14 mouse cellular contexts compared by ENCODE assay signal in genomic region chr9:67584871-67585270, GRCm38 (mm10). TPM values are rescaled to one million over a fixed set of nuclear protein-coding genes. Genes with fewer than 3 reads are reported as not detected.
A peak's percentile ranks its signal among the peaks of the same experiment; 100 is the strongest.
DNase-seq lines count a peak whose midpoint lies in the region; ATAC-seq and TF ChIP-seq lines count a peak whose summit lies in the region.
"Had no signal": no experiment of that assay in that cellular context is flagged by ENCODE, and none has a peak within 500 bp of the region (broad histone marks: within the 10 kb centered on the region; RNA-seq: fewer than 3 reads in every experiment).

No protein-coding gene starts in this region.

- no peaks in the 10 kb centered on the region for H3K9me3 ChIP-seq in forebrain, embryonic 14.5 days (replicated peaks; ENCODE audit: control insufficient read depth, low read length)
- H3K9me3 ChIP-seq: hindbrain, embryonic 15.5 days; liver, embryonic 13.5 days had no signal

- H3K27me3 ChIP-seq in kidney, adult 2 months (replicated peaks; ENCODE audit: control insufficient read depth, insufficient read depth, low read length), result no peaks in the 10 kb centered on the region
- H3K27me3 ChIP-seq in forebrain, embryonic 14.5 days (replicated peaks; ENCODE audit: control insufficient read depth, insufficient read depth, low read length), result no peaks in the 10 kb centered on the region
- H3K27me3 ChIP-seq: hindbrain, embryonic 15.5 days; liver, embryonic 13.5 days had no signal

- H3K36me3 ChIP-seq in kidney, adult 2 months (ENCODE audit: control insufficient read depth, insufficient read depth, low read length), result no peaks in the 10 kb centered on the region
- H3K36me3 ChIP-seq in forebrain, embryonic 14.5 days (ENCODE audit: control insufficient read depth, insufficient read depth, low read length), result no peaks in the 10 kb centered on the region
- H3K36me3 ChIP-seq: hindbrain, embryonic 15.5 days; liver, embryonic 13.5 days had no signal

- 81% methylated on average over 10 of the region's 10 CpGs for WGBS in kidney, adult 2 months
- 94% methylated on average over 10 of the region's 10 CpGs for WGBS in forebrain, embryonic 14.5 days

- H3K4me2 ChIP-seq in forebrain, embryonic 14.5 days (ENCODE audit: low read length), result no peak overlapping the region
- H3K4me2 ChIP-seq: hindbrain, embryonic 15.5 days; liver, embryonic 13.5 days had no signal

- intact Hi-C loops in left cerebral cortex, postnatal 14 days (cut with DNase I), result no loop called here

- TF ChIP-seq CTCF in kidney, adult 2 months (conservative IDR thresholded peaks at IDR 0.05; ENCODE audit: insufficient read depth, insufficient read length, low read depth, low read length), result no peak

- H3K9ac ChIP-seq in forebrain, embryonic 14.5 days (ENCODE audit: low read length), result no peak overlapping the region
- H3K9ac ChIP-seq: hindbrain, embryonic 15.5 days; liver, embryonic 13.5 days had no signal

- TF ChIP-seq POLR2A in kidney, adult 2 months (IDR thresholded peaks at IDR 0.05; ENCODE audit: low read depth, low read length), result no peak

- no peak overlapping the region for H3K27ac ChIP-seq in kidney, adult 2 months (ENCODE audit: insufficient read depth, low read depth, low read length)
- no peak overlapping the region for H3K27ac ChIP-seq in forebrain, embryonic 14.5 days (ENCODE audit: low read depth, low read length)
- H3K27ac ChIP-seq: hindbrain, embryonic 15.5 days; liver, embryonic 13.5 days had no signal

- ATAC-seq in forebrain, embryonic 14.5 days, result no peak

- peak; percentile 32 for DNase-seq in adrenal gland, postnatal 14 days
- no peak for DNase-seq in adrenal gland, postnatal 10 days
- DNase-seq in gastrocnemius, postnatal 25 days, result peak; percentile 76
- DNase-seq in kidney, adult 2 months, result peak; percentile 72
- peak; percentile 46 to 83 for DNase-seq in lung, postnatal 4 days
- DNase-seq in frontal cortex, adult 2 months (ENCODE audit: extremely low spot score in 1 of 2, low spot score in 1 of 2), result no peak
- DNase-seq in forebrain, embryonic 14.5 days (ENCODE audit: low spot score), result no peak
- no peak for DNase-seq in left cerebral cortex, postnatal 14 days (ENCODE audit: low spot score in 2 of 2)
- DNase-seq: B cell, adult 2 months; embryo, embryonic 11 days; liver, embryonic 13.5 days; thymus, adult 18-20 months had no signal

- H3K4me1 ChIP-seq in kidney, adult 2 months (ENCODE audit: control insufficient read depth, insufficient read depth, low read length), result peaks cover 5% of the 10 kb centered on the region; the same call in 1 of the 2 replicates
- no peaks in the 10 kb centered on the region for H3K4me1 ChIP-seq in forebrain, embryonic 14.5 days (ENCODE audit: control insufficient read depth, insufficient read depth, low read length)
- H3K4me1 ChIP-seq: hindbrain, embryonic 15.5 days; liver, embryonic 13.5 days had no signal

- H3K4me3 ChIP-seq in kidney, adult 2 months (ENCODE audit: insufficient read depth, low read depth, low read length), result no peak overlapping the region
- no peak overlapping the region for H3K4me3 ChIP-seq in forebrain, embryonic 14.5 days (ENCODE audit: low read depth, low read length)
- H3K4me3 ChIP-seq: hindbrain, embryonic 15.5 days; liver, embryonic 13.5 days had no signal

RNA-seq across cellular contexts. Expression of gene Tln2, which starts 25.4 kb away (rescaled TPM):
- 24.6 and 27.1 TPM in 2 replicates for total RNA-seq in adrenal gland, postnatal 14 days (2021)
- total RNA-seq in adrenal gland, postnatal 10 days (2021), result 10 to 100 TPM; 22.6 to 40.1 TPM
- 100 to 1,000 TPM in 1 of 2 experiments, 10 to 100 TPM in 1; 77.1 to 100 TPM for total RNA-seq in gastrocnemius, postnatal 25 days (2021)
- polyA plus RNA-seq in kidney, adult 2 months (2012; rRNA removed), result 113 and 129 TPM in 2 replicates
- polyA plus RNA-seq in frontal cortex, adult 2 months (2012; rRNA removed), result 36.5 and 37.6 TPM in 2 replicates
- 15.7 and 19.3 TPM in 2 replicates for polyA plus RNA-seq in forebrain, embryonic 14.5 days (2014; fragmentation: Nextera tagmentation; extraction: Ambion mirVana)
- total RNA-seq in left cerebral cortex, postnatal 14 days (2021), result 100 to 1,000 TPM; 119 to 122 TPM
- total RNA-seq: neutrophil, adult 5-6 weeks had no signal

Comparison
In these comparisons a context has a peak if more than half of its experiments do, and no peak if none do; other contexts are left out.
1. DNase-seq: peak in adrenal gland, postnatal 14 days (single experiment), gastrocnemius, postnatal 25 days (single experiment), kidney, adult 2 months (single experiment) and lung, postnatal 4 days (2 of 2); none in adrenal gland, postnatal 10 days (single experiment), frontal cortex, adult 2 months (0 of 2), forebrain, embryonic 14.5 days (single experiment) and left cerebral cortex, postnatal 14 days (0 of 2).